Mouse (Mus musculus) splenic B cell, adult 2 months (primary cell): ENCODE data around the gene 4932438H23Rik.

ENCODE experiments used
- DNase-seq: peaks from one replicate; pipeline ENCODE4 v3.0.0-alpha.2; 2011; ENCODE audit warnings: low read depth, low spot score
- H3K27me3 ChIP-seq: 2 replicates; pipeline ENCODE4 v1.6.1; 2012; ENCODE audit warnings: mild to moderate bottlenecking, low read length, moderate library complexity, mixed read lengths; ENCODE audit not compliant: control insufficient read depth, poor library complexity, insufficient read depth, severe bottlenecking
- H3K36me3 ChIP-seq: 2 replicates; pipeline ENCODE4 v1.6.1; 2012; ENCODE audit warnings: mild to moderate bottlenecking, low read length, moderate library complexity, mixed read lengths; ENCODE audit not compliant: control insufficient read depth, poor library complexity, insufficient read depth, severe bottlenecking

4932438H23Rik gene

GRCm38 (mm10) chr16:91019476-91019875, 75.4 kb downstream of the 4932438H23Rik start:
- H3K36me3 ChIP-seq: peaks cover 19% of the 10 kb centered on the region
- DNase-seq: no peak
- no peaks in the 10 kb centered on the region for H3K27me3 ChIP-seq

- peaks cover 14% of the 10 kb centered on the region for H3K36me3 ChIP-seq
- no peak for DNase-seq
These were observed 79.2 kb downstream of the 4932438H23Rik start for GRCm38 (mm10) chr16:91015761-91016160.

GRCm38 (mm10) chr16:91011847-91012246, 83.1 kb downstream of the 4932438H23Rik start:
- peak; percentile 83 for DNase-seq
- H3K36me3 ChIP-seq: peaks cover 8% of the 10 kb centered on the region
- H3K27me3 ChIP-seq: no peaks in the 10 kb centered on the region

More at GRCm38 (mm10) chr16:91015761-91016160, 79.2 kb downstream of the 4932438H23Rik start:
- no peaks in the 10 kb centered on the region for H3K27me3 ChIP-seq

- Histone ChIP-seq H3K36me3 (peaks cover 7% of the 10 kb centered on the region), H3K27me3 (no peaks in the 10 kb centered on the region)
- peak; percentile 96 for DNase-seq
These were observed 83.8 kb downstream of the 4932438H23Rik start, which contains the start of gene Synj1 for GRCm38 (mm10) chr16:91011021-91011683. Gene Synj1, minus strand, starts transcription at chr16:91011308.

GRCm38 (mm10) chr16:91010581-91011020, 84.3 kb downstream of the 4932438H23Rik start:
- no peak for DNase-seq
- H3K27me3 ChIP-seq: no peaks in the 10 kb centered on the region
- H3K36me3 ChIP-seq: peaks cover 6% of the 10 kb centered on the region; the same call in 1 of the 2 replicates

GRCm38 (mm10) chr16:91009942-91010529, 84.9 kb downstream of the 4932438H23Rik start:
- H3K36me3 ChIP-seq: peaks cover 4% of the 10 kb centered on the region; the same call in 1 of the 2 replicates
- no peaks in the 10 kb centered on the region for H3K27me3 ChIP-seq
- peak; percentile 36 for DNase-seq

- Histone ChIP-seq H3K27me3 (no peaks in the 10 kb centered on the region; the same call in none of the 2 replicates), H3K36me3 (0 out of 2 replicates have a peak, but pooled peaks cover 2% of the 10 kb centered on the region)
- no peak for DNase-seq
These were observed 89.9 kb downstream of the 4932438H23Rik start for GRCm38 (mm10) chr16:91004915-91005538.
